Mouse (Mus musculus): ENCODE measurements at regions not wholly inside any gene's neighbourhood (a gene's known extent, or its start where the extent isn't known, plus 50 kb on each side); places are given as distances from the start of the nearest gene placed in this dataset.
A peak's percentile ranks its signal among the peaks of the same experiment; 100 is the strongest.

GRCm38 (mm10) chr1:155472112-155472955 lies 55.1 kb upstream of the Xpr1 start:
- DNase-seq (ENCODE audit: low spot score) = peak; percentile 55
- no peak for TF ChIP-seq CTCF (IDR thresholded peaks at IDR 0.05; ENCODE audit: low read depth)
- 54% methylated on average over 11 of the region's 11 CpGs for WGBS

GRCm38 (mm10) chr1:155472956-155473646 lies 55.9 kb upstream of the Xpr1 start:
- Histone ChIP-seq H3K36me3 (ENCODE audit: insufficient read depth, low read length) (no peaks in the 10 kb centered on the region), H3K4me2 (ENCODE audit: low read length) (0 out of 2 replicates have a peak overlapping the region, but pooled peaks have one; percentile 7), H3K27ac (no peak overlapping the region), H3K9ac (ENCODE audit: low read depth, low read length) (no peak overlapping the region), H3K27me3 (ENCODE audit: insufficient read depth, low read length) (no peaks in the 10 kb centered on the region), H3K9me3 (replicated peaks; ENCODE audit: low read length) (no peaks in the 10 kb centered on the region), H3K4me1 (replicated peaks; ENCODE audit: insufficient read depth, low read length) (no peaks in the 10 kb centered on the region), H3K4me3 (replicated peaks; ENCODE audit: low read depth, low read length) (no peak overlapping the region)
- ATAC-seq (replicated peaks; ENCODE audit: low FRiP score, low read depth) (no peak), DNase-seq (ENCODE audit: low spot score) (no peak)
- no peak for TF ChIP-seq CTCF (IDR thresholded peaks at IDR 0.05; ENCODE audit: low read depth)
- WGBS = 59% methylated on average over 5 of the region's 5 CpGs

More at GRCm38 (mm10) chr1:155472112-155472955, 55.1 kb upstream of the Xpr1 start:
- H3K9me3 ChIP-seq (replicated peaks; ENCODE audit: low read length) = no peaks in the 10 kb centered on the region
- H3K4me3 ChIP-seq (replicated peaks; ENCODE audit: low read depth, low read length) = no peak overlapping the region
- no peaks in the 10 kb centered on the region for H3K4me1 ChIP-seq (replicated peaks; ENCODE audit: insufficient read depth, low read length)
- no peaks in the 10 kb centered on the region for H3K36me3 ChIP-seq (ENCODE audit: insufficient read depth, low read length)
- H3K4me2 ChIP-seq (ENCODE audit: low read length) = 0 out of 2 replicates have a peak overlapping the region, but pooled peaks have one; percentile 7
- no peak; the same call in 1 of the 2 replicates for ATAC-seq (replicated peaks; ENCODE audit: low FRiP score, low read depth)
- H3K27me3 ChIP-seq (ENCODE audit: insufficient read depth, low read length) = no peaks in the 10 kb centered on the region
- no peak overlapping the region for H3K9ac ChIP-seq (ENCODE audit: low read depth, low read length)
- no peak overlapping the region for H3K27ac ChIP-seq

- DNase-seq (ENCODE audit: low spot score) (no peak), ATAC-seq (replicated peaks; ENCODE audit: low FRiP score, low read depth) (no peak)
- H3K9me3 ChIP-seq (replicated peaks; ENCODE audit: low read length) = no peaks in the 10 kb centered on the region
- no peak overlapping the region for H3K4me2 ChIP-seq (ENCODE audit: low read length)
- no peak overlapping the region for H3K27ac ChIP-seq
- H3K4me1 ChIP-seq (replicated peaks; ENCODE audit: insufficient read depth, low read length) = no peaks in the 10 kb centered on the region
- H3K9ac ChIP-seq (ENCODE audit: low read depth, low read length) = no peak overlapping the region
- H3K36me3 ChIP-seq (ENCODE audit: insufficient read depth, low read length) = no peaks in the 10 kb centered on the region
- no peaks in the 10 kb centered on the region for H3K27me3 ChIP-seq (ENCODE audit: insufficient read depth, low read length)
- 48% methylated on average over 2 of the region's 2 CpGs for WGBS
- no peak for TF ChIP-seq CTCF (IDR thresholded peaks at IDR 0.05; ENCODE audit: low read depth)
- H3K4me3 ChIP-seq (replicated peaks; ENCODE audit: low read depth, low read length) = no peak overlapping the region
Measured at GRCm38 (mm10) chr1:155474973-155475372, 57.8 kb upstream of the Xpr1 start.

- no peak overlapping the region for H3K4me3 ChIP-seq (replicated peaks; ENCODE audit: low read depth, low read length)
- no peaks in the 10 kb centered on the region for H3K27me3 ChIP-seq (ENCODE audit: insufficient read depth, low read length)
- no peaks in the 10 kb centered on the region for H3K36me3 ChIP-seq (ENCODE audit: insufficient read depth, low read length)
- no peak overlapping the region for H3K27ac ChIP-seq
- H3K4me2 ChIP-seq (ENCODE audit: low read length) = no peak overlapping the region
- H3K9me3 ChIP-seq (replicated peaks; ENCODE audit: low read length) = no peaks in the 10 kb centered on the region
- 94% methylated on average over 3 of the region's 3 CpGs for WGBS
- DNase-seq (ENCODE audit: low spot score) = no peak
- TF ChIP-seq CTCF (IDR thresholded peaks at IDR 0.05; ENCODE audit: low read depth) = no peak
- H3K9ac ChIP-seq (ENCODE audit: low read depth, low read length) = no peak overlapping the region
- no peaks in the 10 kb centered on the region for H3K4me1 ChIP-seq (replicated peaks; ENCODE audit: insufficient read depth, low read length)
- no peak for ATAC-seq (replicated peaks; ENCODE audit: low FRiP score, low read depth)
Measured at GRCm38 (mm10) chr1:155476237-155476636, 59.0 kb upstream of the Xpr1 start.

- WGBS = 35% methylated on average over 9 of the region's 9 CpGs
- no peak for ATAC-seq (replicated peaks; ENCODE audit: low FRiP score, low read depth)
Measured at GRCm38 (mm10) chr1:155482148-155482547, 64.9 kb upstream of the Xpr1 start.

GRCm38 (mm10) chr1:155482760-155483159 lies 65.5 kb upstream of the Xpr1 start:
- no peak for TF ChIP-seq CTCF (IDR thresholded peaks at IDR 0.05; ENCODE audit: low read depth)
- ATAC-seq (replicated peaks; ENCODE audit: low FRiP score, low read depth) (no peak), DNase-seq (ENCODE audit: low spot score) (no peak)
- H3K4me3 ChIP-seq (replicated peaks; ENCODE audit: low read depth, low read length) = no peak overlapping the region
- no peak overlapping the region for H3K9ac ChIP-seq (ENCODE audit: low read depth, low read length)
- no peak overlapping the region for H3K4me2 ChIP-seq (ENCODE audit: low read length)
- H3K36me3 ChIP-seq (ENCODE audit: insufficient read depth, low read length) = no peaks in the 10 kb centered on the region
- no peaks in the 10 kb centered on the region for H3K27me3 ChIP-seq (ENCODE audit: insufficient read depth, low read length)
- no peaks in the 10 kb centered on the region for H3K9me3 ChIP-seq (replicated peaks; ENCODE audit: low read length)
- WGBS = 78% methylated on average over 5 of the region's 5 CpGs
- no peaks in the 10 kb centered on the region for H3K4me1 ChIP-seq (replicated peaks; ENCODE audit: insufficient read depth, low read length)
- no peak overlapping the region for H3K27ac ChIP-seq

More at GRCm38 (mm10) chr1:155482148-155482547, 64.9 kb upstream of the Xpr1 start:
- H3K9ac ChIP-seq (ENCODE audit: low read depth, low read length) = no peak overlapping the region
- no peaks in the 10 kb centered on the region for H3K27me3 ChIP-seq (ENCODE audit: insufficient read depth, low read length)
- no peaks in the 10 kb centered on the region for H3K36me3 ChIP-seq (ENCODE audit: insufficient read depth, low read length)
- no peaks in the 10 kb centered on the region for H3K9me3 ChIP-seq (replicated peaks; ENCODE audit: low read length)
- no peaks in the 10 kb centered on the region for H3K4me1 ChIP-seq (replicated peaks; ENCODE audit: insufficient read depth, low read length)
- no peak overlapping the region for H3K4me2 ChIP-seq (ENCODE audit: low read length)
- no peak for TF ChIP-seq CTCF (IDR thresholded peaks at IDR 0.05; ENCODE audit: low read depth)
- DNase-seq (ENCODE audit: low spot score) = no peak
- H3K4me3 ChIP-seq (replicated peaks; ENCODE audit: low read depth, low read length) = no peak overlapping the region
- no peak overlapping the region for H3K27ac ChIP-seq
